Mouse (Mus musculus): ENCODE measurements at regions not wholly inside any gene's neighbourhood (a gene's known extent, or its start where the extent isn't known, plus 50 kb on each side); places are given as distances from the start of the nearest gene placed in this dataset.

DNA sequence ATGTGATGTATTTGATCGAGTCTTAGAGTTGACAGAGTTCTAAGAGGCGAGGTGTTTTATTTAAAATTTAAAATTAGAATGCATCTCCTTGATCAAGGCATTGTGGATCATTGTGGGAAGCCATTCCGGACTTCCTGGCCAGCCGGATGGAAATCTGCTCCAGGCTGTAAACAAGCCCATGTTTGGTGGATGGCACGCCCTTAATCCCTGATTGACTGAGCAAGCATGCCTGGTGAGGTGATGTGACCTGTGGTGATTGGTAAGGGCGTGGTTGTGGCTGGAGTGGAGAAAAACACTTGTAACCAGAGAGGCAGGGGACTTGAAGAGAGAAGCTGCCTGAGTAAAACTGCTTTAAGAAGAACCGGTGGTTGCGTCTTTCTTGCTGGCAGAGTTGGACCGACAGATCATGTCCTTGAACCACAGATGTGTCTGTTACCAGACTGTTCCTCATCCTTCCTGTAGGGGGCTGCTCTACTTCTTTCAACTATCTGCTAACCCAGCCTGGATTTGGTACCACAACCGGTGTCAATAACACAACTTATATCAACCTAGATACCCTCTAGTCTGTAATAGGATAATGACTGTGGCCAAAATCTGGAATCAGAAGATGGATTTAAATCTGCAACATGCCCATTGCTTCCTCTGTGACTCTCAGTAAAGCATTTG, 164.4 kb downstream of the Ifng start:
- Histone ChIP-seq H3K9ac (no peak overlapping the region), H3K4me3 (no peak overlapping the region), H3K27me3 (no peaks in the 10 kb centered on the region), H3K4me1 (no peaks in the 10 kb centered on the region), H3K36me3 (no peaks in the 10 kb centered on the region), H3K4me2 (replicated peaks) (no peak overlapping the region), H3K9me3 (no peaks in the 10 kb centered on the region), H3K27ac (no peak overlapping the region)
- 92% methylated on average over 10 of the region's 10 CpGs for WGBS
- ATAC-seq (ENCODE audit: low FRiP score, low read depth): no peak

DNA sequence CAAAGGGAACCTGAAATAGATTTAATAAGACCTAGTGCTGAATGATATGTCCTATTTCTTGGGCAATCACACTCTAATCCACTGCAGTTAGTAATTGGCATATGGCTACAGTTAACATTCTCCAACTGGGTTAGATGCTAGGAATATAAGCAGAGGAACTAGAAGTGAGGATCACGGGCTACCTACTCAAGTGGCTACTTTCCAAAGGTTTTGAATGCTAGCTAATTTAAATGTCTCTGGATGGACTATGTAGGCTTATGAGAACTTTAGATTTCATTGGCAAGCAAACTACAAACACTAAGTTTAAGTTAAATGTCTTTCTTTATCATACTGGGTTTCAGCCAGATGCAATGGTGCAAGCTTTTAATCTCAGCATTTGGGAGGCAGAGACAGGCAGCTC, 166.6 kb downstream of the Ifng start:
- Histone ChIP-seq H3K9ac (no peak overlapping the region), H3K27ac (no peak overlapping the region), H3K4me2 (replicated peaks) (no peak overlapping the region), H3K9me3 (no peaks in the 10 kb centered on the region), H3K4me1 (no peaks in the 10 kb centered on the region), H3K36me3 (no peaks in the 10 kb centered on the region), H3K4me3 (no peak overlapping the region), H3K27me3 (no peaks in the 10 kb centered on the region)
- WGBS: 89% methylated on average over 1 of the region's 1 CpGs
- no peak for ATAC-seq (ENCODE audit: low FRiP score, low read depth)

DNA sequence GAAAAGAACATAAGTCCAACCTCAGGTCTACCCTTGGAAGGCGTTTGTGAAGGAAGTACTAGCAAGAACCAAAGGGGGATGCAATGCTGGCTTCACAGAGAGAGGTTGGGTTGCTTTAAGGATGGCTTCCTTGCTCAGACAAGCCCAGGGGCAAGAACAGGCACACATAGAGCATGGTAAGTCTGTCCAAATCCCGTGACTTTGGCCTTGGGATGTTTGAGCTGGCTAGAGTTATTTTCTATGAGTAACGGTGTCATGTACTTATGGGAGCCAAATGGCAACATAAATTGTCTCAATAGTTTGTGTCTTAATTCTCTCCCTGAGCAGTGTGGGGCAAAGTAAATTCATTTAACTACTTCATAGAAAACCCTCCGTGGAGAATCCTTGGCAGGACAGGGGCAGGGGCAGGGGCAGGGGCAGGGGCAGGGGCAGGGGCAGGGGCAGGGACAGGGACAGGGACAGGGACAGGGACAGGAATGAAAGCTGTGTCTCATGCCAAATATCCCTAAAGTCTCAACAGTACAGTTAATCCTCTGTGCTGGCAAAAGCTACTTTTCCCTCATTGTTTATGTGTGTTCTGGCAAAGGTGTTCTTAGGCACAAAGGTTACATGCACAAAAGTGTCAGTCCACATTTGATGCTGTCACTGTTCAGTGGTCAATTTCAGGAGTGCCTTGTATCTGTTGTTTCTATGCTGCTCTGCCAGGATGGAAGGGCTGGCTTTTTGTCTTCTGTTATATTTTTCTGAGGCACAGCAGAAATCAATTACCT, 167.7 kb downstream of the Ifng start:
- H3K9me3 ChIP-seq: no peaks in the 10 kb centered on the region
- no peak overlapping the region for H3K9ac ChIP-seq
- WGBS: 71% methylated on average over 4 of the region's 4 CpGs
- H3K4me1 ChIP-seq: no peaks in the 10 kb centered on the region
- H3K4me3 ChIP-seq: no peak overlapping the region
- no peaks in the 10 kb centered on the region for H3K27me3 ChIP-seq
- no peak for ATAC-seq (ENCODE audit: low FRiP score, low read depth)
- no peaks in the 10 kb centered on the region for H3K36me3 ChIP-seq
- H3K27ac ChIP-seq: no peak overlapping the region
- no peak overlapping the region for H3K4me2 ChIP-seq (replicated peaks)

DNA sequence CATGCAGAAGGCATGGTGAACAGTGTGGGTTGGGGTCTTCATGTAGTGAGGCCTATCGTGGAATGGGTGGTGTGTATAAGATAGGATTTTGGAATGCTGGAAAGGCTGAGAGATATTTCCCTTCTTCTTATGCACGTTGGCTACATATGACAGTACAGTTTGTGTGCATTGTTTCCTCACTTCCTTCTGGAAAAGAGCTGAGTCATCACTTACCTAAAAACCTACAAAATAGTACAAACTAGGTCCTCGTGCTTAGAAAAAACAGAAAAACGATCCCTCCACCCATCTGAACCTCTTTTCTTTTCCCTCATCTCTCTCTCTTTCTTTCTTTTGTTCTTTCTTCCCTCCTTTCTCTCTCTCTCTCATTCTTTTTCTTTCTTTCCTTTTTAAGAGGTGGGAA, 168.3 kb downstream of the Ifng start:
- no peak overlapping the region for H3K27ac ChIP-seq
- no peak overlapping the region for H3K9ac ChIP-seq
- H3K9me3 ChIP-seq: no peaks in the 10 kb centered on the region
- ATAC-seq (ENCODE audit: low FRiP score, low read depth): no peak
- no peak overlapping the region for H3K4me3 ChIP-seq
- H3K36me3 ChIP-seq: no peaks in the 10 kb centered on the region
- H3K4me1 ChIP-seq: no peaks in the 10 kb centered on the region
- 76% methylated on average over 4 of the region's 4 CpGs for WGBS
- no peaks in the 10 kb centered on the region for H3K27me3 ChIP-seq
- H3K4me2 ChIP-seq (replicated peaks): no peak overlapping the region

DNA sequence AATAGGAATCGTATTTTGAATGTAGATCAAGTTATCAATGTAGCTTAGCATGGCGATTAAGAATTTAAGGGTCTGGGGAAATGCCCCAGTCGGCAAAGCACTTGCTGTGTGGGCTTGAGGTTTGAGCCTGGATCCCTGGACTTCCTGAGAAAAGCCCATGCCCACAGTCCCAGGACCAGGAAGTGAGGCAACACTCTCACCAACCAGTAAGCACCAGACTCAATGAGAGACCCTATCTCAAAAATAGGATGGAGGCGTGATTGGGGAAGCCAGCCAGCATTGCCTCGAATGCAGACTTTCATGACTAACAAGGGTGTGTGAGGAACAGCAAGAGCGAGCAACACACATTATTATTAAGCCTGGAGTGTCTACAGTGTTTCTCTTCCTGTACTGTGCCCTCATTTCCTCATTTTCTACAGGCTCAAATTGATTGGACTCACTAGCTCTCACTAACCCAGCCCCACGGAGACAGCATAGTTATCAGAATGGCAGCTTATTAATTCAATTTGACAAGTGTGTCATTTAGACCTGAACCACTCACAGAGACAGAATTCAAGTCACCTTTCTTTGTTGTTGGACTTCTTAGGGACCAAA, 170.1 kb downstream of the Ifng start:
- H3K9me3 ChIP-seq: no peaks in the 10 kb centered on the region
- no peak overlapping the region for H3K4me3 ChIP-seq
- 82% methylated on average over 7 of the region's 7 CpGs for WGBS
- no peaks in the 10 kb centered on the region for H3K27me3 ChIP-seq
- no peaks in the 10 kb centered on the region for H3K4me1 ChIP-seq
- no peak overlapping the region for H3K27ac ChIP-seq
- ATAC-seq (ENCODE audit: low FRiP score, low read depth): no peak
- no peak overlapping the region for H3K9ac ChIP-seq
- no peaks in the 10 kb centered on the region for H3K36me3 ChIP-seq
- H3K4me2 ChIP-seq (replicated peaks): no peak overlapping the region

DNA sequence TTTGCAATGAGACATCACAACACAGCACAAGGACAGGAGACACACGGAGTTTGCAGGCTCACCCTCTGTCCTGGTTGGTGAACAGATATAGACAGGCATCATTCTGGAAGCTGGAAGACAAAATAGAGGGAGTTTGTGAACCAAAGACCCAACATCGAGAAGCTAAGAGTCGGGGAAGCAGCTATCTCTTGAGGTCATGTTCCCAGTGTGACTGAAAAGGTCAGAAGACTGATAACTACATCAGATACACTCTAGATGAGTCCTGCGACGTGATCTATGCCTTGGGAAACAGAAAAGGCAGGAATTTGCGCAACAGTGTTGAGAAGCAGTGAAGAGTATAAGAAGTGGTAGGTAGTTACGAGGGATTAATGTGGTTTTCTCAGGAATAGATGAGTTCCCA, 171.2 kb downstream of the Ifng start:
- no peaks in the 10 kb centered on the region for H3K36me3 ChIP-seq
- 89% methylated on average over 7 of the region's 7 CpGs for WGBS
- H3K9ac ChIP-seq: no peak overlapping the region
- no peaks in the 10 kb centered on the region for H3K4me1 ChIP-seq
- no peaks in the 10 kb centered on the region for H3K27me3 ChIP-seq
- H3K4me2 ChIP-seq (replicated peaks): no peak overlapping the region
- no peak for ATAC-seq (ENCODE audit: low FRiP score, low read depth)
- H3K27ac ChIP-seq: no peak overlapping the region
- no peaks in the 10 kb centered on the region for H3K9me3 ChIP-seq
- H3K4me3 ChIP-seq: no peak overlapping the region

DNA sequence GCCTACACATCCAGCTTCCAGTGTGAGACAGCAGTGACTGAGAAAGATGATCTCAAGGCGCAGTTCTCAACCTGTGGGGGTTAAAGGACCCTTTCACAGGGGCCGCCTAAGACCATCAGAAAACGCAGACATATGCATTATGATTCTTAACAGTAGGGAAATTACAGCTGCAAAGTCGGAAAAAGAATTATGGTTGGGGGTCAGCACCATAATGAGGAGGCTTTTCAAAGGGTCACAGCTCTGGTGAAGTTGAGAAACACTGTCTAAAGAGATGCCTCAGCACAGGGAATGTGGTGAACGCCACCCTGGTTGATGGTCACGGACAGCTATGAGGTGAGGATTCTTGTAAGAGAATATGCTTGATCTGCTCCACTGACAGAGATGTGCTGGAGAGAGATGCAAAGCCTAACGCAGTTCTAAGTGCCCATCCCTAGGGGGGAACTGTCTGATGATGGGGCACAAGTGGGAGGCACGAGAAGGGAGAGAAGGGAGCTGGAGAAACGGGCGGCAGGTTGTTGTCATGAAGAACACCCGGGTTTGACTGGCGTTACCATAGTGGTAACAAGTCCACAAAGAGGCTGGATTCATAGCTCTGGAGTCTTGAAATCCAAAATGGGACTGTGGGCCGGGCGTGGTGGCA, 172.3 kb downstream of the Ifng start:
- 84% methylated on average over 14 of the region's 14 CpGs for WGBS
- ATAC-seq (ENCODE audit: low FRiP score, low read depth): no peak
- Histone ChIP-seq H3K4me3 (no peak overlapping the region), H3K4me2 (replicated peaks) (no peak overlapping the region), H3K4me1 (no peaks in the 10 kb centered on the region), H3K9me3 (no peaks in the 10 kb centered on the region), H3K36me3 (no peaks in the 10 kb centered on the region), H3K27ac (no peak overlapping the region), H3K27me3 (no peaks in the 10 kb centered on the region), H3K9ac (no peak overlapping the region)

DNA sequence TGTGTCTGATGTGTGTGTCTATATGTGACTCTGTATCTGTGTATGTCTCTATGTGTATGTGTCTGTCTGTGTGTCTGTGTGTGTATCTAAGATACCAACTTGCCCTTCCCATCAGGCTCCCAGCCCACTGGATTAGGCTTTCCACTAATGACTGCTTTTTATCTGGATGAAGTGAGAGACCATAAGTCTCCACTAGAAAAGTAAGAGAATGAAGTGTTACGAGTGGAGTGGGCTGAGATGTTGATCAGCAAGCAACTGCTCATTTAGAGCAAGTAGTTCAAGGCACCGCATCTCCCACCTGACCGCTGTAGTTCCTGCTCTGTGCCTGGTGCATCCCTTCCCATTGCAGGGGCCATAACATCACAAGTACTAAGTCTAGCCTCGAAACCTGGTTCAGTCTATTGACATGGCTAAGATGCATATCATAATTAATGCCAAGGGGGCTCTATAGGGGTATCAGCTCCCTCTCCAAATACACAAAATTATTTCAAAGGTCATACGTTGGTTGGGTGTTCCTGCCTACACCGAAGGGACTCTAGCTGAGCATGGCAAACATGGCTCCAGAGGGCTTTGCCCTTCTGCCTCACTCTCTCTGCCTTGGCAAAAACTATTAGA, 173.5 kb downstream of the Ifng start:
- 90% methylated on average over 6 of the region's 6 CpGs for WGBS
- no peak for ATAC-seq (ENCODE audit: low FRiP score, low read depth)
- no peaks in the 10 kb centered on the region for H3K36me3 ChIP-seq
- no peak overlapping the region for H3K27ac ChIP-seq
- no peaks in the 10 kb centered on the region for H3K27me3 ChIP-seq
- no peak overlapping the region for H3K4me3 ChIP-seq
- H3K4me2 ChIP-seq (replicated peaks): no peak overlapping the region
- H3K9me3 ChIP-seq: no peaks in the 10 kb centered on the region
- no peak overlapping the region for H3K9ac ChIP-seq
- H3K4me1 ChIP-seq: no peaks in the 10 kb centered on the region

DNA sequence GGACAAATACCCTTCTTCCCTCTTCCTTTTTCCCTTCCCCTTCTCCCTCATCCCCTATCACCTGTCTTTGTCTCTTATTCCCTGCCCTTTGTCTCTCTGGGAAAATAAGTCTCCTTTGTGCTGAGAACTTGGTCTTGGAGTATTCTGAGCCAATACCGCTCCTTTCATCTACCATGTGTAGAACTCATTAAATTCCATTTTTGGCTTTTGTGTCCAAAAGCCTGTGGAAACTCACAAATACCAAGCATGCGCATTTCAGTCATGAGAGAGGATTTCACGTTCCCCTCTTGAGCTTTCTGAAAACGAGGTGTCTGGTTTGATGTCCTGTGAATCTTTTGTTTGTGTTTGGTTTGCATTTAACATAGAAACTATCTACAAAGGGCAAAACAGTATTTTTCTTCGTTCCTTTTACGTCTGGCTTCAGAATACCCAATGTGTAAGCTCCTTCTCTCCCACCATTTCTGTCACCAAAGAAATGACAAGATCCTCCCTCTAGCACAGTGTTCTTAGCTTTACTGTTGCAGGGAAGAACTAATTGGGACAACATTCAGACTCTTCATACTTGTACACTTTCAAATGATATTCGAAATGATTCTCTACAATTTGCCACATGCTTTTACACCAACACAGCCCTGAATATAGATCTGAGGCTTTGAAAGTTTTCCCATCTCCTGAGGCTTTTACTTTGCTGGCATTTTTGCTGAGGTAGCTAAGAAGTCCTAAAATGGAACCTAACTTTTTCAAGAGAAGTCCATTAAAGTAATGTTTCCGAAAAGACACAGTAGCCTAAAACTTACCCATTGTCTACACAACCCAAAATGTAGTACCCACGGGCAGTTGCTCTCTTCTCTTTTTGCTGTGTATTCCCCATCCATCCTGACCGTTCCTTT, 174.5 kb downstream of the Ifng start:
- no peaks in the 10 kb centered on the region for H3K9me3 ChIP-seq
- no peak overlapping the region for H3K4me2 ChIP-seq (replicated peaks)
- ATAC-seq (ENCODE audit: low FRiP score, low read depth): no peak
- no peaks in the 10 kb centered on the region for H3K27me3 ChIP-seq
- H3K4me3 ChIP-seq: no peak overlapping the region
- no peaks in the 10 kb centered on the region for H3K36me3 ChIP-seq
- H3K27ac ChIP-seq: no peak overlapping the region
- H3K9ac ChIP-seq: no peak overlapping the region
- H3K4me1 ChIP-seq: no peaks in the 10 kb centered on the region
- WGBS: 79% methylated on average over 10 of the region's 10 CpGs

DNA sequence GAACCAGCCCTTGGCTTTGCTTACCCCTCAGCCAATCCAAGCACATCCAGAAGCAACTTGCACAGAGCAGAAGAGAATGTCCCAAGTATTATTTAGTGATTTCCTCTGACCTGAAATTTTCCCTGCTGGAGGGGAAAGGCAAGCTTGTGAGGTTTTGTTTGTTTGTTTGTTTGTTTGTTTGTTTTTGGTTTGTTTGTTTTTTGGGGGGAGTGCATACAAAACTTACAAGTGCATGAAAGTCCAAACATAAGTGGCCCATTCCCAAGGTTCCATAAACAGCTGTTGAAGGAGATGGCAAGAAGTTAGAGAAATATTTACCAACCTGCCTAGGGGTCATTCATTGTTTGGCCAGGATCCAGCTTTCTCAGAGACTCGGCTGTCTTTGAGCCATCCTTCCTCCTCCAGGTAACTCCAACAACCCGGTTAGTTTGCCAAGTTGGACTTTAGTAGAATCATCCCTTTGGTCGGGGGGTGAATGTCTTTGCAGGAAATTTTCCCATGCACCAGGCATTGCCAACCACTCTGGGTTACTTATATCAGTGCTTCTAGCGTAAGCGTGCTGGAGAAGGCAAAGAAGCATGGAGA, 175.3 kb downstream of the Ifng start:
- 91% methylated on average over 5 of the region's 5 CpGs for WGBS
- no peaks in the 10 kb centered on the region for H3K27me3 ChIP-seq
- no peak overlapping the region for H3K9ac ChIP-seq
- no peak overlapping the region for H3K27ac ChIP-seq
- H3K4me2 ChIP-seq (replicated peaks): no peak overlapping the region
- no peaks in the 10 kb centered on the region for H3K4me1 ChIP-seq
- H3K9me3 ChIP-seq: no peaks in the 10 kb centered on the region
- H3K4me3 ChIP-seq: no peak overlapping the region
- H3K36me3 ChIP-seq: no peaks in the 10 kb centered on the region
- ATAC-seq (ENCODE audit: low FRiP score, low read depth): no peak

Data from limb, embryonic 13.5 days (tissue).